Mouse (Mus musculus) ES-E14 (cell line): Measurements from ENCODE around the gene Chdh. TPM values are rescaled to one million over a fixed set of nuclear protein-coding genes. Genes with fewer than 3 reads are reported as not detected.

Experiments
- DNase-seq: peaks from one replicate; pipeline ENCODE4 v3.0.0-alpha.2; 2013; ENCODE audit warnings: low read depth, low spot score
- H3K27ac ChIP-seq: 2 replicates; pipeline ENCODE4 v1.5.1; 2012; ENCODE audit warnings: low read depth, mild to moderate bottlenecking, low read length, moderate library complexity, mixed read lengths; ENCODE audit not compliant: poor library complexity, insufficient read depth, severe bottlenecking
- H3K36me3 ChIP-seq: 2 replicates; pipeline ENCODE4 v1.6.1; 2012; ENCODE audit warnings: mild to moderate bottlenecking, low read length, moderate library complexity, mixed read lengths; ENCODE audit not compliant: control insufficient read depth, poor library complexity, insufficient read depth, severe bottlenecking
- H3K4me1 ChIP-seq, 2 experiments: fragments of 150-350 bp in 1 of 2; sonication (generic) in 1 of 2; 2 replicates each; pipeline ENCODE4 v1.6.1; 2012; ENCODE audit warnings: low read length in 2 of 2, mild to moderate bottlenecking in 1 of 2, mixed read lengths in 1 of 2; ENCODE audit not compliant: control insufficient read depth in 2 of 2, insufficient read depth in 2 of 2, poor library complexity in 1 of 2
- H3K4me3 ChIP-seq, 2 experiments: fragments of 150-350 bp in 1 of 2; sonication (generic) in 1 of 2; 2 replicates each; pipeline ENCODE4 v1.5.1; 2012; ENCODE audit warnings: low read length in 2 of 2, low read depth in 1 of 2, mild to moderate bottlenecking in 1 of 2, mixed read lengths in 1 of 2; ENCODE audit not compliant: insufficient read depth in 1 of 2, poor library complexity in 1 of 2, severe bottlenecking in 1 of 2
- H3K9ac ChIP-seq: 2 replicates; pipeline ENCODE4 v1.6.1; 2012; ENCODE audit warnings: low read depth, mild to moderate bottlenecking, low read length, mixed read lengths; ENCODE audit not compliant: poor library complexity, insufficient read depth, severe bottlenecking
- H3K9me3 ChIP-seq: fragments of 150-350 bp; sonication (generic); 2 replicates; pipeline ENCODE4 v1.6.1; 2012; ENCODE audit warnings: low read depth, mild to moderate bottlenecking, low read length; ENCODE audit not compliant: control insufficient read depth, insufficient read depth
- CHD2 ChIP-seq: IDR thresholded peaks from 2 replicates; pipeline ENCODE4 v1.6.1; 2014; ENCODE audit warnings: mild to moderate bottlenecking, low read depth, low read length, inconsistent platforms
- HCFC1 ChIP-seq: IDR thresholded peaks from 2 replicates; pipeline ENCODE4 v1.6.1; 2012; ENCODE audit warnings: low read length, inconsistent platforms, borderline replicate concordance; ENCODE audit not compliant: insufficient read depth
- MAFK ChIP-seq: IDR thresholded peaks from 2 replicates; pipeline ENCODE4 v1.6.1; 2014; ENCODE audit warnings: mild to moderate bottlenecking, low read depth, low read length, inconsistent platforms; ENCODE audit not compliant: insufficient read depth
- ZC3H11A ChIP-seq: IDR thresholded peaks from 2 replicates; pipeline ENCODE4 v1.6.1; 2012; ENCODE audit warnings: low read depth, mild to moderate bottlenecking, inconsistent platforms, low read length, borderline replicate concordance
- ZNF384 ChIP-seq: IDR thresholded peaks from 2 replicates; pipeline ENCODE4 v1.6.1; 2012; ENCODE audit warnings: low read depth, low read length, inconsistent platforms
- in situ Hi-C, 2 experiments: fragments of 600-800 bp; cut with MboI; formaldehyde crosslinking; loops; one replicate each; pipeline ENCODE4 v1.15.1; 2025; ENCODE audit warnings: low sequenced_read_pairs in 2 of 2, inconsistent platforms in 1 of 2; ENCODE audit not compliant: unreplicated experiment in 2 of 2
- total RNA-seq: library from RNA; depleted of rRNA; stranded (reverse); fragments of 300-350 nt; gene quantifications from 2 replicates; pipeline ENCODE4 v1.2.3, GENCODE M21; 2012

Gene Chdh
- total RNA-seq, 1 experiment = 0.36 TPM

- Histone ChIP-seq H3K4me1 (peaks cover 0 to 15% of the 10 kb centered on the region in 2 experiments; a peak in 3 of 4 replicates), H3K27ac (no peak overlapping the region), H3K9me3 (no peaks in the 10 kb centered on the region), H3K36me3 (peaks cover 35% of the 10 kb centered on the region), H3K4me3 (no peak overlapping the region), H3K9ac (no peak overlapping the region)
- in situ Hi-C loops = no loop called here
- TF ChIP-seq ZC3H11A (no peak), ZNF384 (no peak), MAFK (no peak), CHD2 (no peak), HCFC1 (no peak)
- DNase-seq = no peak
These were observed 12.6 kb upstream of the Chdh start for GRCm38 (mm10) chr14:29996000-29996751.

DNA sequence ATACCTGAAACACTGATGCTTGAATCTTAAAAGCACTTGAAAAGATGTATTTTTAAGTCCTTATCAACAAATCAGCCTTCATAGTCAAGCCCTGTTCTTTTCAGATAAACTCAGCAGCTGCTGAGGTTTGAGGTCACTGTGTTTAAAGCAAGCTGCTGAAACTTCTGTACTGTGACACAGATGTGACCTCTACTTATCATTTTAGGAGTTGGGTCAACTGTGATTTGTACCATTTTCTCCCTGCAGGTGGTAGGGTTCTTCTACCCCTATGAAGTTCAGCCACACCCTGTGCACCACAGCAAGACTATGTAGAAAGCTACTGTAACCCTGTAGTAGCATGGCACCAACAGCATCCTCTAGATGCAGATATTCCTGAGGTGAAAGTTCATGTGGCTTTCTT lies 11.5 kb upstream of the Chdh start:
- no peak overlapping the region for H3K27ac ChIP-seq
- no peak for DNase-seq
- in situ Hi-C loops = no loop called here
- no peak overlapping the region for H3K9ac ChIP-seq
- no peak overlapping the region for H3K4me3 ChIP-seq
- H3K36me3 ChIP-seq = peaks cover 29% of the 10 kb centered on the region
- H3K9me3 ChIP-seq = no peaks in the 10 kb centered on the region
- TF ChIP-seq MAFK (no peak), ZC3H11A (no peak), ZNF384 (no peak), CHD2 (no peak), HCFC1 (no peak)
- H3K4me1 ChIP-seq = peaks cover 0 to 15% of the 10 kb centered on the region in 2 experiments; a peak in 3 of 4 replicates

- Histone ChIP-seq H3K4me1 (peaks cover 0 to 15% of the 10 kb centered on the region in 2 experiments; a peak in 3 of 4 replicates), H3K4me3 (no peak overlapping the region), H3K9me3 (no peaks in the 10 kb centered on the region), H3K27ac (no peak overlapping the region; the same call in 1 of the 2 replicates), H3K9ac (no peak overlapping the region), H3K36me3 (peaks cover 18% of the 10 kb centered on the region)
- in situ Hi-C loops = no loop called here
- DNase-seq = no peak
- no peak for TF ChIP-seq HCFC1
- TF ChIP-seq CHD2 = no peak
- no peak for TF ChIP-seq MAFK
- no peak for TF ChIP-seq ZNF384
- TF ChIP-seq ZC3H11A = no peak
These were observed 9.9 kb upstream of the Chdh start for GRCm38 (mm10) chr14:29998747-29999474.

GRCm38 (mm10) chr14:29999475-29999811 lies 9.4 kb upstream of the Chdh start:
- Histone ChIP-seq H3K9me3 (no peaks in the 10 kb centered on the region), H3K9ac (no peak overlapping the region), H3K27ac (no peak overlapping the region), H3K4me3 (no peak overlapping the region), H3K36me3 (peaks cover 14% of the 10 kb centered on the region; the same call in 1 of the 2 replicates), H3K4me1 (peaks cover 0 to 15% of the 10 kb centered on the region in 2 experiments; a peak in 3 of 4 replicates)
- TF ChIP-seq ZC3H11A (no peak), CHD2 (no peak), MAFK (no peak), ZNF384 (no peak), HCFC1 (no peak)
- no peak for DNase-seq
- in situ Hi-C loops = no loop called here
